Mouse (Mus musculus): Measurements from ENCODE around the gene Maml1.

Maml1 gene

DNA sequence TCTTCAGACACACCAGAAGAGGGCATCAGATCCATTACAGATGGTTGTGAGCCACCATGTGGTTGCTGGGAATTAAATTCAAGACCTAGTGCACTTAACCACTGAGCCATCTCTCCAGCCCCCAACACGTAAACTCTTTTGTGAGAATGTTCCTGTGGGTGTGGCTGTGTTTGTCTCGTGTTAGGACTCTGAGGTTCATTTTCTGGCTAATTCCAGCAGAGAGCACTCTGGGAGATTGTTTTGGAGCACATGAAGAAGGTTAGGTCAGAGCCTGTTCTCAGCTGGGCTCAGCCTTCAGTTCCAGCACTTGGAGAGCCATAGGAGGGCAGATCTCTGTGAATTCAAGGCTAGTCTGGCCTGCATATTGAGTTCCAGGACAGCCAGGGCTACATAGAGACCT, 72.3 kb downstream of the Maml1 start:
- no peak for DNase-seq (ENCODE audit: low spot score)

DNA sequence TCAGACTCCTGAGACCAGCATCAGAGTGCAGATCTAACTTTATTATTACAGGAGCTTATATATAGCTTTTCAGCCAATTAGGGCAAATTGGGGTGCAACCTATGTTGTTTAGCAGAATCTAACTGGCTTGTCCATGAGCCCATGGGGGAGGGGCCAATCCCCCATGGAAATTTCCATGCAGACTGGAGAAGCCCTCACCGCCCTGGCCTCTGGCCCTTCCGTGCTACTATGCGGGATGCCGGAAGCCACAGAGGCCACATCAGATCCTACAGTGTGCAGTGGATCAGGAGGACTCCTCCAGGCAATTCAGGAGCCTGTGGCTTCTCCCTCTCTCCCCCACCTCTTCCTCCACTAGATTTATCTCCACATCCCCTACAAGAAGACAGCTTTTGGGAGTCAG, 74.3 kb downstream of the Maml1 start:
- DNase-seq (ENCODE audit: low spot score), result peak; percentile 40

DNA sequence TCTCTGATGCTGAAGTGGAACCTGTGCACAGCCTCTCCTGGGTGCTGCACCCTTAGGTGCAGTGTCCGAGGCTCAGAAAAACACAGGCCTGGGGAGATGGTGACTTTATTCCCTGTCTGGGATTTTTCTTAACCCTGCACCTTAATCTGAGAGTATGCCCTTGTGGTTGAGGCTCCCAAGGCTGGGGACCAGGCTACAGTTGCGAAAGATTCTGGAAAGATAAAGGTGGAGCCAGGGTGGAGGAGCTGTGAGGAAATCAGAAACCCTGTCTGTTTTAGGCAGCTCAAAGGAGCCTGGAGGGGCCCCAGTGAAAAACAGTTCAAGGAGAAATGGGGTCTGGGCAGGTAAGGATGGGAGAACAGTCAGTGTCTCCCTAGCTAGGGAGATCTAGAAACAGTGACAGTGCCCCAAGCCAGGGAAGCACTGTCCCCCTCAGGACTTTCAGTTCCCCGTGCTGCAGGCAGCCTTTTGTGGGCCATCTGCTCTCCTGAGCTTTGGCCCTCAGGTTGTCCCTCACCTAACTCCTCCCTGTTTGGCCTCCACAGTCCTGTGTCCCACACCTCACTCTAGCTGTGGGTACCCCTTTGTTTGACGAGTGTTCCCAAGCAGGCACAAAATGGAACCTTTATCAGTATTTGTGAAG, 75.3 kb downstream of the Maml1 start:
- no peak for DNase-seq (ENCODE audit: low spot score)

GRCm38 (mm10) chr11:50215633-50216032, 76.5 kb downstream of the Maml1 start:
- DNase-seq (ENCODE audit: low spot score), result no peak

DNA sequence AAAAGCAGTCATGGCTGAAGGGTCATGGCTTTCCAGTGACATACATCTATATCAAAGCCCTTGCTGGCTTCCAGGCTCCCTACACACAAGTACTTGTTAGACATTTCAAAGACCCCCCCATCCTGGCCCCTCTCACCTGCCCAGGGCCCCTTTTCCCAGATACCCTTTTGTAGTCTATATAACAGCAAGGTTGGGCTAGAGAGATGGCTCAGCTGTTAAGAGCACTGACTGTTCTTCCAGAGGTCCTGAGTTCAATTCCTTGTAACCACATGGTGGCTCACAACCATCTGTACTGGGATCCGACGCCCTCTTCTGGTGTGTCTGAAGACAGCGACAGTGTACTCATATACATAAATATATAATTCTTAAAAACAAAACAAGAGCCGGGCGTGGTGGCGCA, 77.5 kb downstream of the Maml1 start:
- DNase-seq (ENCODE audit: low spot score), result no peak

DNA sequence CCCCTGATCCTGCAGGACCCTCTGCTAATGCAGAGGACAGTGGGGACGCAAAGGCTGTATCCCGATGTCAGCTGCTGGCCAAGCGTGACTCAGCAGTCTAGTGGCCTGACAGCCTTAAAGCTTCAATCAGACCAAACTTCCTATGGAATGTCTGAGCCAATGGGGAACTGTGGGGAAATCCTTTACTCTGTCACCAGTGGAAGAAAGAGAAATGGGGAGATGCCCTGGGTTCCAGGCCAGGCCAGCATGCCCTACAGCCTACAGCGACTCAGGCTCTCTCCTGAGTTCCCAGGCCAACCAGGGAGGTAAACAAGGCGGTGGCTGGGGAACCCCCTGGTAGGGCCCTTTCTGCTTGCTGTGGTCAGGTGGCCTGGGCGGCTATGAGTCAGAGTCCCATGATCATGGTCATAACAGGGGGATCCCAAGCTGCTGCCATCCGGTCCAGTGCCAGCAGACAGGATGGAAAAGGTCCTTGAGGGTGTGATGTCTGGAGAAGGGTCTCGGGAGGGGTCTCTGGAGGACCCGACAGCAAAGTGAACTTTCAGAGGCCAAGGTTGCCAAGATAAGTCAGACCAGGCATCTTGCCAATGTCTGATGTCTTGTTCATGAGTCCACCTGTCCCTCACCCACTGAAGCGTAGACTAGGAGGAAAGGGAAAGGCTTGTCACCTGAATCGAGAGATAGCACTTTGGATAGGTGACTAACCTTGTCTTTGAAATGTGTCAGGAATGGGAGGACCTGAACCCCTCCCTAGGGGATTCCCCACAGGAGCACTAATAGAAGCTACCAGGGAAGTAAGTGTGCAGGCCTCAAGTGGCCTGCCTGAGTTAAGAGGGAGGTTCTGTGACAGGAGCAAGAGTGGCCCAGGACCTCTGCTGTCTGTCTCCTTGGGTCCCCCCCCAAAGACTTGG, 79.0 kb downstream of the Maml1 start:
- peak; percentile 95 for DNase-seq (ENCODE audit: low spot score)

- DNase-seq (ENCODE audit: low spot score), result peak; percentile 90
These were observed 79.9 kb downstream of the Maml1 start for GRCm38 (mm10) chr11:50212060-50212739.

- peak; percentile 59 for DNase-seq (ENCODE audit: low spot score)
These were observed 80.6 kb downstream of the Maml1 start for GRCm38 (mm10) chr11:50211322-50212059.

- peak; percentile 88 for DNase-seq (ENCODE audit: low spot score)
These were observed 81.5 kb downstream of the Maml1 start, which contains the start of the genes Sqstm1 and Mgat4b for GRCm38 (mm10) chr11:50210505-50211151. Gene Sqstm1 (minus strand): TSS chr11:50210827. Gene Mgat4b (plus strand): TSS chr11:50210890.

DNA sequence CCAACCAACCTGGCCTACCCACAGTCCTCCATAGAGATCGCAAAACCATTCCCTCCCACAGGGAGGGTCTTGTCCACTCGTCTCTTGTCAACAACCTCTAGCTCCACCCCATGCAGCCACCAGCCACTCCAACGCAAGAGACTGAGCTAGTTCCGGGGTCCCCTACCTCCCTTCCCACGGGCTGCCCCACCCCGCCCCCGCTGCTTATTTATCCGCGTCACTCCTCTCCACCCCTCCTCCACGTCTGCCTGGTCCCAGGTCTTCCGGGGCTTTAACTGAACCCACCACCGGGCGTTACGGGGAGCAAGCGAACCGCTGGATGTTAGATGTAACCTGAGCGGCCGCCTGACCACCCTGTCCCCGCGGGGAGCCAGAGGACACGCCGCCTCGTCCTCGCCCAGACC, 82.0 kb downstream of the Maml1 start:
- DNase-seq (ENCODE audit: low spot score), result peak; percentile 96

- no peak for DNase-seq (ENCODE audit: low spot score)
These were observed 84.1 kb downstream of the Maml1 start for GRCm38 (mm10) chr11:50208039-50208438.

DNA sequence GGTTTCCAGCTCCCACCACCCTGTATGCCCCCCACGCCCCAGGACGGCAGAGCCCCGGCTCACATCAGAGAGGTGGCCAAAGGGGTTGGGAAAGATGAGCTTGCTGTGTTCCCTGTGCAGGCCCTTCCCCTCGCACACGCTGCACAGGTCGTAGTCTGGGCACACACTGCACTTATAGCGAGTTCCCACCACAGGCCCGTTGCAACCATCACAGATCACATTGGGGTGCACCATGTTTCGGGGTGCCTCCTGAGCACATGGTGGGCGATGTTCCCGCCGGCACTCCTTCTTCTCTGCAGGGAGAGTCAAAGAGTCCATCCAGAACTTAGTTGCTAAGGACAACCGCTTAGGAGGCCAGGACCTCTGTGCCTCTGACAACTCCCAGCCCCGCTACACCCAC, 84.8 kb downstream of the Maml1 start:
- no peak for DNase-seq (ENCODE audit: low spot score)

- DNase-seq (ENCODE audit: low spot score), result no peak
These were observed 86.1 kb downstream of the Maml1 start for GRCm38 (mm10) chr11:50206037-50206436.
